Mouse (Mus musculus): ENCODE data around the gene Plk5.
A peak's percentile ranks its signal among the peaks of the same experiment; 100 is the strongest.

Plk5 gene

DNA sequence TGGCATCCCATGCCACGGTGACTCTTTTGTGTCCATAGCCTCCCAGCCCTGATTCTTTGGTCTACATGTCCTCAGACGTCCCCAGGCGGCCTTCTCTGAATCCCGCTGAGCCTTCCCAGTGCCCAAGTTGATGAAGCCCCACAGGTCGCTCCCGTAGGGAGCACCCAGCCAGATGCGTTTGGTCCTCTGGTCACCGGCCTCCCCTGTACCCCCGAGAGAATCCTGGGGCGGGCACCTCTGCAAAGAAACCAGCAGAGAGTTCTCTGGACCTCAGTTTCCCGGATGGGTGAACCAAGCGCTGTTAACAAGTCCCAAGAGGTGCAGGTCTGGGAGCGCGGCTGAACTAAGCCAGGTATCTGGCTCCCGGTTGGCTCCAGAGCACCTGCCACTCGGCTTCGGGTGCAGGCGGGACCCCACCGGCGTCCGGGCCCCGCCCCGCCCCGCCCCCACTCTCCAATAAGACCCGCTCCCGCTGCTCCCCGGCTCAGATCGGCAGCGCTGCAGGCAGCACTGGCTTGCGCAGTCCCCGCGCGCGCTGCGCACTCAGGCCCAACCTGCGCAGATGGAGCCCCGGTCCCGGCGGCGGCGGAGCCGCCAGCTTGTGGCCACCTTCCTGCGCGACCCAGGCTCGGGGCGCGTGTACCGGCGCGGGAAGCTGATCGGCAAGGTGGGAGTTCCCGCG lies at the start of gene Plk5:
Plk5 (plus strand) TSS at position 459 of the 682 bp plus-strand sequence.
- peak in 1 of 2 experiments; percentile 57 for DNase-seq (ENCODE audit: low spot score in 2 of 2)

DNA sequence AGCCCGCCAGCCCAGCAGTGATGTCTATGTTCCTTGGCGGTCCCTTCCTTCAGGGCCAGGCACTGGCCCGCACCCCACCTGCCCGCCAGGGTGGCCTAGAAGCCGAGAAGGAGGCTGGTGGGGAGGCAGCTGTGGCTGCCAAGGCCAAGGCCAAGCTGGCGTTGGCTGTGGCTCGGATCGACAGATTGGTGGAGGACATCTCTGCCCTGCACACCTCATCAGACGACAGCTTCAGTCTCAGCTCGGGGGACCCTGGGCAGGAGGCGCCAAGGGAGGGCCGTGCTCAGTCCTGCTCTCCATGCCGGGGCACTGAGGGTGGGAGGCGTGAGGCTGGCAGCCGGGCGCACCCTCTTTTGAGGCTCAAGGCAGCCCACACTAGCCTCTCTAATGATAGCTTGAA lies 44.7 kb upstream of the Plk5 start:
- no peak for DNase-seq (ENCODE audit: low spot score in 2 of 2)

DNA sequence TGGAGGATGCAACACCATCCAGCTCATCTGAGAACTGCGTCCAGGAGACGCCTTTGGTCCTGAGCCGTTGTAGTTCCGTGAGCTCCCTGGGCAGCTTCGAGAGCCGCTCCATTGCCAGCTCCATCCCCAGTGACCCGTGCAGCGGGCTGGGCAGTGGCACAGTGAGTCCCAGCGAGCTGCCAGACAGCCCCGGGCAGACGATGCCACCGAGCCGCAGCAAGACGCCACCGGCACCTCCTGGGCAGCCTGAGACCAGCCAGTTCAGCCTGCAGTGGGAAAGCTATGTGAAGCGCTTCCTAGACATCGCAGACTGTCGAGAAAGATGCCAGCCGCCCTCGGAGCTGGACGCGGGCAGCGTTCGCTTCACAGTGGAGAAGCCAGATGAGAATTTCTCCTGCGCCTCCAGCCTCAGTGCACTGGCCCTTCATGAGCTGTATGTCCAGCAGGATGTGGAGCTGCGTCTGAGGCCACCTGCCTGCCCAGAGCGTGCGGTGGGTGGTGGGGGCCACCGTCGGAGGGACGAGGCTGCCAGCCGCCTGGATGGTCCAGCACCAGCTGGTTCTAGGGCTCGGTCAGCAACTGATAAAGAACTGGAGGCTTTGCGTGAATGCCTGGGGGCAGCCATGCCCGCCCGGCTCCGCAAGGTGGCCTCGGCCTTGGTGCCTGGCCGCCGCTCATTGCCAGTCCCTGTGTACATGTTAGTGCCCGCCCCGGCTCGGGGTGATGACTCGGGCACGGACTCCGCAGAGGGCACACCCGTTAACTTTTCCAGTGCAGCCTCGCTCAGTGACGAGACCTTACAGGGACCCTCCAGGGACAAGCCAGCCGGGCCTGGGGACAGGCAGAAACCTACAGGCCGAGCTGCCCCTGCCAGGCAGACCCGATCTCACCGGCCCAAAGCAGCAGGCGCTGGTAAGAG lies 43.4 kb upstream of the Plk5 start:
- DNase-seq (ENCODE audit: low spot score in 2 of 2) = no peak

DNA sequence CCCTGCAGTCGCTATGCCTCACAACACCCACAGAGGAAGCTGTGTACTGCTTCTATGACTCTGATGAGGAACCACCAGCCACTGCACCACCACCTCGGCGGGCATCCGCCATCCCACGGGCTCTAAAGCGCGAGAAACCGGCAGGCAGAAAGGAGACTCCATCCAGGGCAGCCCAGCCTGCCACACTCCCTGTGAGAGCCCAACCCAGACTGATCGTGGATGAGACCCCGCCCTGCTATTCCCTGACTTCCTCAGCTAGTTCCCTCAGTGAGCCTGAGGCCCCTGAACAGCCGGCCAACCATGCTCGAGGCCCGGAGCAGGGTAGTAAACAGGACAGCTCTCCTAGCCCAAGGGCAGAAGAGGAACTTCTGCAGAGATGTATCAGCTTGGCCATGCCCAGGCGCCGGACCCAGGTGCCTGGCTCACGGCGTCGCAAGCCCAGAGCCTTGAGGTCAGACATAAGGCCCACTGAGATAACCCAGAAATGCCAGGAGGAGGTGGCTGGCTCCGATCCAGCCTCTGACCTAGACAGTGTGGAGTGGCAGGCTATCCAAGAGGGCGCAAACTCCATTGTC lies 42.5 kb upstream of the Plk5 start:
- peak in 1 of 2 experiments; percentile 12 for DNase-seq (ENCODE audit: low spot score in 2 of 2)

DNA sequence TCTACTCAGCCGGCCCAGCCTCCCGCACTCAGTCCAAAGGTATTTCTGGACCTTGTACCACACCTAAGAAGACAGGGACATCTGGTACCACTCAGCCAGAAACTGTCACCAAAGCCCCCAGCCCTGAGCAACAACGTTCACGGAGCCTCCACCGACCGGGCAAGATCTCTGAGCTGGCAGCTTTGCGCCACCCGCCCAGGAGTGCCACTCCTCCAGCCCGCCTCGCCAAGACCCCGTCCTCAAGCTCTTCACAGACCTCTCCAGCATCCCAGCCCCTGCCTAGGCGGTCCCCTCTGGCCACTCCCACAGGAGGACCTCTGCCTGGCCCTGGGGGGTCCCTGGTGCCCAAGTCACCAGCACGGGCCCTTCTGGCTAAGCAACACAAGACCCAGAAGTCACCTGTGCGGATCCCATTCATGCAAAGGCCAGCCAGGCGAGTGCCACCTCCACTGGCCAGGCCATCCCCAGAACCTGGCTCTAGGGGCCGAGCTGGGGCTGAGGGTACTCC lies 41.7 kb upstream of the Plk5 start:
- peak in 1 of 2 experiments; percentile 2 for DNase-seq (ENCODE audit: low spot score in 2 of 2)

DNA sequence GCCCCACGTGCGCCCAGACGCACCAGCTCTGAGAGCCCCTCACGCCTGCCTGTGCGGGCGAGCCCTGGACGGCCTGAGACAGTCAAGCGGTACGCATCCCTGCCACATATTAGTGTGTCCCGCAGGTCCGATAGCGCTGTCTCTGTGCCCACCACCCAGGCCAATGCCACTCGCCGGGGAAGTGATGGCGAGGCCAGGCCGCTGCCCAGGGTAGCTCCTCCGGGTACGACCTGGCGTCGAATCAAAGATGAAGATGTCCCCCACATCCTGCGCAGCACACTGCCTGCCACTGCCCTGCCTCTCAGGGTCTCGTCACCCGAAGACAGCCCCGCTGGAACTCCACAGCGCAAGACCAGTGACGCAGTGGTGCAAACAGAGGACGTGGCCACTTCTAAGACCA lies 40.9 kb upstream of the Plk5 start:
- DNase-seq (ENCODE audit: low spot score in 2 of 2) = peak in 1 of 2 experiments; percentile 5

DNA sequence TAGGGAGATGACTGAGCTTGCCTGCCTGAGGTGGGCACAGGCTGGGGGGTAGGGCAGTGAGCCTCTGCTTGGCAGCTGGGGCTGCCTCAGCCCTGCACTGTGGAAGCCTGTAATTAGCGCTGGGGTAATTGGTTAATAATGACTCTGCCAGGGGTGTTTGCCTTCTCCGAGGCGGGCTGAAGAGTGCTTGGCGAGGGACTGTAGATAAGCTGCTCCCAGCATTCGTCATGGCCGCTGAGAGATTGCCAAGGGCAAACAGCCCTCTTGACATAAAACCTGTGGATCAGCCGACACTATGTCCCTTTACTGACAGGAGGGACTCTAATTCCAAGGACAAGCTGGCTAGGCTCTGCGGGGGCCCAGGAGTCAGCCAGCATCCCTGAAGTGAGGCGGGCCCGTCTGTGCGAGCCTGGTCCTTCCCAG lies 39.9 kb upstream of the Plk5 start:
- no peak for DNase-seq (ENCODE audit: low spot score in 2 of 2)

DNA sequence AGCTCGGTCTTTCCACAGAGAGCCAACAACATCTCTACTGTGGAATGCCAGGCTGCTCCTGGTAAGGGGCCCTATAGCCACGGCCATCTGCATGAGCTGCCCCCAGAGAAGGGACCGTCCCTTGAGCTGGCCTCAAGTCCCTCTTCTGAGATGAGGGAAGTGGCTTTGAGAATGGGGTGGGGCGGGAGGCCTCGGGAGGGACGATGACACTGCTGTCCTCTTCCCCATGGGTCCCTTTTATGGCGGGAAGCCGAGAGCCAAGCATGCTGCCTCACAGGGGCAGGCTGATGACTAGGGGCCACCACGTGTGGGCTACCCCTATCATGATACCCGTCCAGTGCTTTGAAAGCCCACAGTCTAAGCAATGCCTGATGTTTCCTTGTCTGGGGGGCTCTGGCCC lies 39.2 kb upstream of the Plk5 start:
- no peak for DNase-seq (ENCODE audit: low spot score in 2 of 2)

DNA sequence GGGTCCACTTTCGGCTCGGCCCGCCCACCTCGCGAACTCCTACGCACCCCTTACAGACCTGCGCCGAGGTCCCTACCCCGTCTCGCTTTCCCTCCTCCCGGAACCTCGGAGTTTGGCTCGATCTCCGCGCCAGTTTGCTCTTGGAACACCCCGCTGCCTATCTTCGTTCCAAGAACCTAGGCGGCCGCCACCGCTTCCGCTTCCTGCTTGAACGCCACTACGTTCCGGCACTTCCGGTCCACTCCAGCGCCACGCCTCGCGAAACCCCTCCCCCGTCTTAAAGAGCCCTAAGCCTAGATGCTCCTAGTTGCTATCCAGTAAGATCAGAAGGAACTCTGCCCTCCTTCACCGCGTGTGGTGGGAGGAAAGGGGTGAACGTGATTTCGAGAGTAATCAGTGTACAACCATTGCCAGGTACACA lies 35.9 kb upstream of the Plk5 start, which contains the start of gene 2310011J03Rik:
2310011J03Rik (minus strand) TSS at position 198 of the 421 bp plus-strand sequence.
- DNase-seq (ENCODE audit: low spot score in 2 of 2) = peak; percentile 94

DNA sequence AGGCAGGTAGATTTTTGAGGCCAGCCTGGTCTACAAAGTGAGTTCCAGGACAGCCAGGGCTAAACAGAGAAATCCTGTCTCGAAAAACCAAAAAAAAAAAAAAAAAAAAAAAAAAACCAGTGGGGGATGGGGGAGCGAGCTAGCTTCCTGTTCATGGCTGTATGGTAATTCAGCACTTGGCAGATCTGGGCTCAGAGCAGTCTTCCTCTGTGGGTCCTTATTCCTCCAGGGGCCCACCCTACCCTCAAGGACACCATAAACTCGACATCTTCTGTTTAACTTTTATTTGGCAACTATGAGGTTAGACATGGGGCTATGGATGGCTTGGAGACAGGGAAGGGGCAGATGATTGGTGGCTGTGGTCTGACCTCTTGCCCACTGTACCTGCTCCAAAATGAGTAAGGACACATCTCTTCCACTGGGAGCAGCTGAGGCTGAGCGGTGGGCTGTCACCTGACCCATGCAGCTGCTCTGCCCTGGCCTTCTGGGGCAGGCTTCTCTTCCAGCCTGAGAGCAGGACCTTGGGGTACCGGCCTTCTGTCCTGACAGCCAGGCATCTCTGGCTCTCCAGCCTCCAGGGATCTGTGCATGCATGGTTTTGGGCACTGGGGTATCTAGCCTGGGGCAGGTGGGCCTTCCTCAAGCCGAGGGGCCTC lies 35.1 kb upstream of the Plk5 start:
- no peak for DNase-seq (ENCODE audit: low spot score in 2 of 2)

DNA sequence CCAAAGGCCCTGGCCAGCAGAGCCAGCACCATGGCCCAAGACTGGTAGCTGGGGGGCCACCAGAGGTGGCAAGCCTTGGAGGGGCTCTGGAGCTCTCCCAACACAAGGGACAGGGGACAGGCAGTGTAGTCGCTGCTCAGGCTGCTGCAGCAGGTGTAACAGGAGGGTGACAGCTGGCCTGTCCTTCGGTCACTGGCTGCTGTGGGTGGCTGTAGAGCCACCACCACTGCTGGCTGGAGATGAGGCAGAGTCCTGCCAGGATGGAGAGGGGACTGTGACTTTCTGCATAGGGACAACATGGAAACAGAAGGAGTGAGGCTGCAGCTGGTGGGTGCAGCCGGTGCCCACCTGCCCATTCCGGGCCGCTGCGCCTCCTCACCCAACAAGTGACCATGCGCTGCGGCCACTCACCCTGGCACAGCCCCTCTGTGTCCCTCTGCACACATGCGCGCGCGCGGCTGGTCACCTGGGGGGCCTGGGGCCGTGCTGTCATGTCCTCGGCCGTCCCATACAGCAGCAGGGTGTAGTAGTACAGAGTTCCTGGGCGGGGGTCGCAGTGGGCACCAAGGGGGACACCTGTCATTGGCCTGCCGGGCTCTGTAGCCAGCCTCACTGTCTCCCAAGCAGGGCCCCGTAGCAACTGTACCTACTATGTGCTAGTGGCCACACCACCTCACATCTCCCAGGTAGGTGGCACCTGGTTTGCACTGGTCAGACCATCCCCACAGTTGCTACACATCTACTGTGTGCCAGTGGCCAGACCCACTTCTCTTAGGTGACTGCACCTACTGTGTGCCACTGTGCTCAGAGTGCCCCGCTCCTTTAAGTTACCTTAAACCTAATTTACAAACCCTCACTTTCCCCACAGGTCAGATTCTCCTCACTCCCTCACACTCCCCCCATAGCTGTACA lies 34.3 kb upstream of the Plk5 start:
- no peak for DNase-seq (ENCODE audit: low spot score in 2 of 2)

DNA sequence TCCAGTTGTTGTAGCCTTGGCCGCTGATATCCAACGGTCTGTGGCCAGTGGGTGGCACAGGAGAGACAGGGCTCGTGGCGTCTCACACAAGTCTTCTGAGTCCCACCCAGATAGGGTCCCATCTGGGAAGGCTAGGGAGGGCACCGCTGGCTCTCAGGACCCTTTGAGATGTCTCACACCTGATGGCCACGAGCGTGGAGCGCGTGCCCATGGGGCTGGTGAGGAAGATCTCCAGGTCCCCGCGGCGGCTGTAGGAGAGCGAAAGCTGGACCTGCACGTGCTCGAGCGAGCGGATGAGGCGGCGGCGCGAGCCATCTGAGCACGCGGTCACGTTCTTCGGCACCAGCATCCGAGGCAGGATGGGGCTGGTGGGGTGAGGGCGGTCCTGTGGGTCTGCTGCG lies 33.4 kb upstream of the Plk5 start:
- DNase-seq (ENCODE audit: low spot score in 2 of 2) = no peak

DNA sequence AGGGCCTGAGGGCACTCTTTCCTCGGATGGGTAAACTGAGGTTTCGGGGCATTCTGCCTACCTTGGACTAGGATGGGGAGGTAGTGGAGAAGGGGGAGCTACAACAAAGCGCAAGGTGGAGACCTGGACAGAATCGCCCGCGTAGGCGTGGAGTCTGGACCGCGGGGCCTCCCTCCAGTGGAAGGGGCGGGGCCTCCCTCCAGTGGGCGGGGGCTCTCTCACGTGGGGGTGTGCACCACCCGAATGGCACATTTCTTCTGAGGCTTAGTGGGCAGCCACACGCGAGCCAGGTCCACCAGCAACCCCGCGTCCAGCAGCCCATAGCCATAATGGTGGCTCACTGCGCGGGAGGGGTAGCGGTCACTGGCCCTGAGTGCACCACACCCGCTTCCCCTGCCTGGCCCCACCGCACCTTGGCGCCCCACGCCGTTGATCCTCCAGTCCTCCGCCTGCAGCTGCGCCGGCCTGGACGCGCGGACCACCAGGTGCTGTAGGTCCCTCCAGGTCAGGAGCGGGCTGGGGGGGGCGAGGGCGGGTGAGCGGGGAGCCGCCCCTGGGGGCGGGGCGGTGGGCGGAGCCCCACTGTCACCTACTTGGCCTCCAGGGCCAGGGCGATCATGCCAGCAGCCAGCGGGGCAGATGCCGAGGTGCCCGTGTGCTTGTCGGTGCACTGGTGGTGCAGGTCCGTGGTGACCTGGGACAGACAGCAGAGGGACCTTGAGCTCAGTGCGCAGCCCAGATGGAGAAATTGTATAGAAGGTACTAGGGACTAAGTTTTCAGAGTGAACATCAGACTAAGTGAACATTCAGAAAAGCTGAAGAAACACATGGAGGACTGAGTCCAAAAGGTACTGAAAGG lies 32.8 kb upstream of the Plk5 start:
- DNase-seq (ENCODE audit: low spot score in 2 of 2) = no peak

DNA sequence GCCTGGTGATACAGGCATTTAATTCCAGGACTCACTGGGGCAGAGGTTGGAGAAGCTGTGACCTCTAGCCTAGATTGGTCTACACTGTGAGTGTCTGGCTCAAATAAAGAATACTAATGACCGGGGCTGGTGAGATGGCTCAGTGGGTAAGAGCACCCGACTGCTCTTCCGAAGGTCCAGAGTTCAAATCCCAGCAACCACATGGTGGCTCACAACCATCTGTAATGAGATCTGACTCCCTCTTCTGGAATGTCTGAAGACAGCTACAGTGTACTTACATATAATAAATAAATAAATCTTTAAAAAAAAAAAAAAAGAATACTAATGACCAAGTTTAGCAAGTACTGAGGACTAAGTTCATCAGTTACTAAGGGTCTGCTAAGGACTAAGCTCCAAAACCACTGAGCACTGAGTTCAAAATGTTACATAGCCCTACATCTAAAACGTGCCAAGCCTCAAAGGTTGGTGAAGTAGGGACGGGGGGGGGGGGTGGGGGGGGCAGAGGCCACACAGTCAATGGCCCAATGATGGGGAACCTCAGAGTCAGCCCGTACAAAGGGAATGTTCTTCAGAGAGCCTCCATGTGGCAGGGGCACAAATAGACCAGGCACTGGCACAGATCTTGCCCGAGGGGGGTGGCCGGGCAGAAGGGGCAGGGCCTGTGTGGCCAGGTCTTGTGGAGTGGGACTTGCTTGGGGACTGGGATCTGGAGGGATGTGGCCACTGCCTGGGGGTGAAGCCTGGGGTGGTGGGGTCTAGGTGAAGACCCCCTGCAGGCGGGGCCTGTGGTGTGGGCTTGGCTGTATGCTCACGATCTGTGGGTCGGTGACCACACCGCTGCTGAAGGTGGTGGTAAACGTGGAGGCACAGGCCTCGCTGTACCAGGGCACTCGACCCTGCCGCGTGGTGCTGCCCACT lies 31.9 kb upstream of the Plk5 start:
- DNase-seq (ENCODE audit: low spot score in 2 of 2) = no peak

DNA sequence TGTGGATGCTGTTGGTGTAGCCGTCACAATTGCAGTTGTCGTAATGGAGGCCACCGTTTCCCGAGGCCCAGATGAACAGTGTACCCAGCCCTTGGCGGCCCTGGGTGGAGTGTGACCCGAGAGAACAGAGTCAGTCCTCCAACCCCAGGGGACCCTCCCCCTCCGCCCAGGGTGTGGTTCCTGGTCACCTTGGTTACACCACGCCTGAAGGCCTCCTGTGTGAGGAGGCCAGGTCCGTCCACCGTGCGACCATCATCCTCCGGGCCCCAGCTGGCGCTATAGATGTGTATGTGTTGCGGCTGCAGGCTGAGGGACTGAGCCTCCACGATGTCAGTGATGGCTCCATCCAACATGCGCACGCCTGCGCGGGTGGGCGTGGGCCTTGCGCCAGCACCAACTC lies 31.2 kb upstream of the Plk5 start:
- DNase-seq (ENCODE audit: low spot score in 2 of 2) = no peak

DNA sequence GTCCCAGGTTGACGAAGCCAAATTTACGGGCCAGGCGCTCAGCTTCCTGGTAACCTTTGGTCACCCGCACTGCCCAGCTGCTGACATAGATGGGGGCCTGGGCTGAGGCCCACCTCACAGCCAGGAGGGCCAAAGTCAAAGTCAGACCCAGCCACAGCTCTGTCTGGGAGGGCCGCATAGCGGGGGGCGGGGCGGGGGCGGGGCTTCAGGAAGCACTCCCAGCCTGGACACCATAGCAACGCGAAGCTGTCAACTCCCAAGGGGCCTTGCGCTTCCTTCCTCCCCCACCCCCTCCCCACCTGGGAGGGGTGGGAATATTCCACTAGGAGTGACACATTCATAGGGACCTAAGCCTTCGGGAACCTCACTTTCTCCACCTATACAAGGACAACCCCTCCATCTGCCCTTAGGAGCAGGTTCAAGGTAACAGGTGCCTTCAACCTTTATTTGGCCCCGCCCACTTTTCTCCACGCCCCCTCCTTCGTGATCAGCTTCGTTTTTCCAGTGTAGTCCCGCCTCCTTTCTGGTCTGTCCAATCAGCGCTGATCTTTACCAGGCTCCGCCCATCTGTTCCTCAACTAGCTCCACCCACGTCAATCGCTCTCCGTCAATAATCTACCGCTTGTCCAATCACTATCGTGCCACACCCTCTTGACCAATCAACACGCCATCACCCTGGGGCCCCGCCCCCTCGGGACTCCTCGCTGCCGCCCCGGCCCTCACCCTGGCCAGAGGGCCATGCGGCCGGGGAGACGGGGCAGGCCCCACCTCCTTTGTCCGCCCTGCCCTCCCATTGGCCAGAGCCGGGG lies 26.8 kb upstream of the Plk5 start, which contains the start of the genes Pcsk4 and Reep6:
Pcsk4 (minus strand) TSS at position 226 of the 809 bp plus-strand sequence.
Reep6 (plus strand) TSS at position 681 of the 809 bp plus-strand sequence.
- peak; percentile 93 to 94 for DNase-seq (ENCODE audit: low spot score in 2 of 2)

DNA sequence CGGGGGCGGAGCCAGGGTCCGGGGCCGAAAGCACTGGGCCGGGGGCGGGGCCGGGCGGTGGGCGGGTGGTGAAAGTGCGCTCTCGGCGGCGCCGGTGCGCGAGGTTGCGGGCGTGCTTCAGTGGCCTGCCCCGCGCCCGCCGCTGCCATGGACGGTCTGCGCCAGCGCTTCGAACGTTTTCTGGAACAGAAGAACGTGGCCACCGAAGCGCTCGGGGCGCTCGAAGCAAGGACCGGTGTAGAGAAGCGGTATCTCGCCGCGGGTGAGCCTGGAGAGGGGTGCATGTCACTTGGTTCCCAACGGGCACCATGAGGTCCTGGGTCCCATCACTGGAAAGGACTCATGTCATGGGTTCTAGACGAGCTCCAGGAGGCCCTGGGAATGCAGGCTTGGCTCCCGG lies 26.2 kb upstream of the Plk5 start:
- no peak for DNase-seq (ENCODE audit: low spot score in 2 of 2)

DNA sequence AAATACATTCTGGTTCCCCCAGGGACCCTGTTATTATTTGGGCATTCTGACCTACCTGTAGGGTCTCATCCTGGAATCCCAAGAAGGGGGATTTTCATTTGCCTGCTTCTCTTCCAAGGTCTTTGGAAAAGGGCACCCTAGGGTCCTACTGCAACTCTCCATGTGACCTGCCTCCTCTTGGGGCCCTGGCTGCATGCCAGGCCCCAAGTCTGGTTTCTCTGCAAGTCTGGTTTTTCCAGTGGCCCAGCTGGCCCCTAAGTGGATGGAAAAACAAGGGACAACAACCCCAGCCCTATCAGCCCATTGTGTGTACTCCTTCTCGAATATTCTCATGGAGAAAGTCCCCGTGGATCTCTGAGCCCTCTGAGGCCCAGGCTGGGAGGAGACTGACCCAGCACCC lies 25.4 kb upstream of the Plk5 start:
- no peak for DNase-seq (ENCODE audit: low spot score in 2 of 2)

Data from right cerebral cortex, adult 2 months (tissue).